Mouse (Mus musculus): ENCODE results near the gene Ptov1. TPM values are rescaled to one million over a fixed set of nuclear protein-coding genes. Genes with fewer than 3 reads are reported as not detected.

The Ptov1 gene
- polyA plus RNA-seq, 1 experiment: 141 TPM

DNA sequence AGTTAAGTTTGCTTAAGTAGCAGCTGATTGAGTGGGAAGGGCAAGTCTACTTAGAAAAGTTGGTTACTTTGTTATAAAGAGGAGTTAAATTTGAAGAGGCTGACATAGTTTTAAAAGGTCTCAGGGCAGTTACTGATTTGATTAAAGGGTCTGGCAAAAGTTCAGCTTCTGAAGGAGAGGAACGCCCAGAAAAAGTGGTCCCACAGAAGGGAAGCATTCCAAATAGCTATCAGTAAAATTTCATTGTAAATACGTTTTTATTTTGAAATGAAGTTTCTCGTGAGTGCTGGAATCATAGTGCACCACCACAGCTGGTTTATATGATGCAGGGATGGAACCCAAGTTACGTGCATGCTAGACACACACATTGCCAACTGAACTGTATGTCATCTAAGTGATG is 36.8 kb downstream of the Ptov1 start:
- Histone ChIP-seq H3K27me3 (ENCODE audit: control insufficient read depth, insufficient read depth, low read length) (no peaks in the 10 kb centered on the region), H3K4me3 (ENCODE audit: low read depth, low read length) (no peak overlapping the region), H3K36me3 (ENCODE audit: control insufficient read depth, insufficient read depth, low read length) (peaks cover 35% of the 10 kb centered on the region), H3K4me1 (ENCODE audit: control insufficient read depth, insufficient read depth, insufficient read length, low read length) (peaks cover 8% of the 10 kb centered on the region), H3K27ac (ENCODE audit: insufficient read depth, low read depth, low read length) (no peak overlapping the region)
- WGBS: 50% methylated on average over 4 of the region's 4 CpGs
- TF ChIP-seq CTCF (IDR thresholded peaks at IDR 0.05; ENCODE audit: extremely low read depth, insufficient read length, insufficient replicate concordance, low read depth, low read length): no peak
- TF ChIP-seq POLR2A (IDR thresholded peaks at IDR 0.05; ENCODE audit: low read depth, low read length): no peak

DNA sequence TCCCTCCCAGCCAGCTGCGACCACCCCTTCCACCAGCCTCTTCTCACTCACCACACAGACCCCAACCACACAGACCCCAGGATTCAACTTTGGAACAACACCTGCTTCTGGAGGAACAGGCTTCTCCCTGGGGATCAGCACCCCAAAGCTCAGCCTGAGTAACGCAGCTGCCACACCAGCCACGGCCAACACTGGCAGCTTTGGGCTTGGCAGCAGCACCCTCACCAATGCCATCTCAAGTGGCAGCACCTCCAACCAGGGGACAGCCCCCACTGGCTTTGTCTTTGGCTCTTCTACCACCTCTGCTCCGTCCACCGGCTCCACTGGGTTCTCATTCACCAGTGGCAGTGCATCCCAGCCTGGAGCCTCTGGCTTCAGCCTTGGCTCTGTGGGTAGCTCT is 40.9 kb downstream of the Ptov1 start:
- TF ChIP-seq CTCF (IDR thresholded peaks at IDR 0.05; ENCODE audit: extremely low read depth, insufficient read length, insufficient replicate concordance, low read depth, low read length) (no peak), POLR2A (IDR thresholded peaks at IDR 0.05; ENCODE audit: low read depth, low read length) (no peak)
- H3K36me3 ChIP-seq (ENCODE audit: control insufficient read depth, insufficient read depth, low read length): peaks cover 36% of the 10 kb centered on the region
- no peaks in the 10 kb centered on the region; the same call in 1 of the 2 replicates for H3K4me1 ChIP-seq (ENCODE audit: control insufficient read depth, insufficient read depth, insufficient read length, low read length)
- WGBS: 80% methylated on average over 5 of the region's 5 CpGs
- no peak overlapping the region for H3K27ac ChIP-seq (ENCODE audit: insufficient read depth, low read depth, low read length)
- no peaks in the 10 kb centered on the region for H3K27me3 ChIP-seq (ENCODE audit: control insufficient read depth, insufficient read depth, low read length)
- H3K4me3 ChIP-seq (ENCODE audit: low read depth, low read length): no peak overlapping the region

DNA sequence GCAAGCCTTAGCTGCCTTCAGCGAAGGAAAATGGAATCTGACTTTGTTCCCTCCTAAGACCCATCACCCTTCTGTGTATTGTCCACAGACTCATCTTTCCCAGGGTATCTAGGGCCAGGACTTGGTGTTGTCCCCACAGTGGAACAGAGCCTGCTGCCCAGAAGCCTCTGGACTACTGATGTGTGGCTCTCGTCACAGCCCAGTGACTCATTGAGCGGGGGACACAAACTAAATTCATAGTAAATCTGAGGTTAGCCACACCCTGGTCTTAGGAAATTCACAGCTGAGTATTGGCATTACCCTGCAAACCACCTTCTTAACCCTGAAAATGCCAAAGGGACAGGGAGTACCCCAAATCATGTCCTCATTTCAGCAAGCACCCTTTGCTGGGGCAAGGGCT is 42.8 kb downstream of the Ptov1 start:
- Histone ChIP-seq H3K4me3 (ENCODE audit: low read depth, low read length) (no peak overlapping the region), H3K36me3 (ENCODE audit: control insufficient read depth, insufficient read depth, low read length) (peaks cover 36% of the 10 kb centered on the region), H3K27me3 (ENCODE audit: control insufficient read depth, insufficient read depth, low read length) (no peaks in the 10 kb centered on the region), H3K4me1 (ENCODE audit: control insufficient read depth, insufficient read depth, insufficient read length, low read length) (no peaks in the 10 kb centered on the region; the same call in 1 of the 2 replicates), H3K27ac (ENCODE audit: insufficient read depth, low read depth, low read length) (no peak overlapping the region)
- TF ChIP-seq CTCF (IDR thresholded peaks at IDR 0.05; ENCODE audit: extremely low read depth, insufficient read length, insufficient replicate concordance, low read depth, low read length) (no peak), POLR2A (IDR thresholded peaks at IDR 0.05; ENCODE audit: low read depth, low read length) (no peak)
- 73% methylated on average over 3 of the region's 3 CpGs for WGBS

DNA sequence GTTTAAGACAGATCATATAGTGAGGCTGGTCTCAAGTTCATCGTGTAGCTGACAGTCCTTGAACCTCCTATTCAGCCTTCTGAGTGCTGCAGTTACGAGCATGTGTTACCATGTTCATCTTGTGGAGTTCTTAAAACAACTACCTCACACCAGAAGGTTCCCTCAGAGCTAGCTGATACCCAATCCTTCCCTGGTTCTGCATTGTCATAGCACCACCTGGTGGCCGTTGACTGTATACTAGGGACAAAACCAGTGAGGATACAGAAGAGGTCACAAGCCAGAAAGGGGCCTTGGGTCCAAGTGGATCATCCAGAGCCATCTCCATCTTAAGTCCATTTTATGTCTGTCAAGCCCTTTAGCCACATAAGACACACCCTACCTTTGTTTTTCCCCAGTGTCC is 44.7 kb downstream of the Ptov1 start:
- TF ChIP-seq POLR2A (IDR thresholded peaks at IDR 0.05; ENCODE audit: low read depth, low read length): no peak
- TF ChIP-seq CTCF (IDR thresholded peaks at IDR 0.05; ENCODE audit: extremely low read depth, insufficient read length, insufficient replicate concordance, low read depth, low read length): peak; percentile 48; the same call in 1 of the 2 replicates
- WGBS: 6% methylated on average over 3 of the region's 3 CpGs
- Histone ChIP-seq H3K27me3 (ENCODE audit: control insufficient read depth, insufficient read depth, low read length) (no peaks in the 10 kb centered on the region), H3K4me1 (ENCODE audit: control insufficient read depth, insufficient read depth, insufficient read length, low read length) (peaks cover 7% of the 10 kb centered on the region; the same call in 1 of the 2 replicates), H3K27ac (ENCODE audit: insufficient read depth, low read depth, low read length) (no peak overlapping the region), H3K36me3 (ENCODE audit: control insufficient read depth, insufficient read depth, low read length) (peaks cover 19% of the 10 kb centered on the region), H3K4me3 (ENCODE audit: low read depth, low read length) (no peak overlapping the region)

DNA sequence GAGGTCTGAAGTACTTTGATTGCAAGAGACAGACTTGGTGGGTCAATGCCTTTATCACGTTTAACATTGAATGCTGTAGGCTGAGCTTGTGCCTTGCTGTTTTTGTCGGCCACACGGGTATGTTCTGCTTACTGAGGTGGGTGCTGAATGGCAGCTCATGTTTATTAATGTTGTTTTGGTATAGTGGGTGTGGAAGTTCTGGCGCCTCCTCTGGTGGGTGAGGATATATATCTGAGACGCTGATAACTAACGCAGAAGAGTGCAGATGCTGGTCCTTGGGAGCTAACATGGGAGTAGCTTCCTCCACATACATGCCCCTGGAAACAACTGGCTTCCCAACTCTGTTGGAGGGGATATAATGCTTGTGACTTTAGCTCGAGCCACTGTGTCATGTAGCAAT is 46.2 kb downstream of the Ptov1 start:
- no peak overlapping the region for H3K4me3 ChIP-seq (ENCODE audit: low read depth, low read length)
- no peak for TF ChIP-seq POLR2A (IDR thresholded peaks at IDR 0.05; ENCODE audit: low read depth, low read length)
- peak; percentile 14; the same call in 1 of the 2 replicates for TF ChIP-seq CTCF (IDR thresholded peaks at IDR 0.05; ENCODE audit: extremely low read depth, insufficient read length, insufficient replicate concordance, low read depth, low read length)
- 22% methylated on average over 7 of the region's 7 CpGs for WGBS
- no peak overlapping the region for H3K27ac ChIP-seq (ENCODE audit: insufficient read depth, low read depth, low read length)
- peaks cover 8% of the 10 kb centered on the region; the same call in 1 of the 2 replicates for H3K4me1 ChIP-seq (ENCODE audit: control insufficient read depth, insufficient read depth, insufficient read length, low read length)
- peaks cover 4% of the 10 kb centered on the region for H3K36me3 ChIP-seq (ENCODE audit: control insufficient read depth, insufficient read depth, low read length)
- H3K27me3 ChIP-seq (ENCODE audit: control insufficient read depth, insufficient read depth, low read length): no peaks in the 10 kb centered on the region

DNA sequence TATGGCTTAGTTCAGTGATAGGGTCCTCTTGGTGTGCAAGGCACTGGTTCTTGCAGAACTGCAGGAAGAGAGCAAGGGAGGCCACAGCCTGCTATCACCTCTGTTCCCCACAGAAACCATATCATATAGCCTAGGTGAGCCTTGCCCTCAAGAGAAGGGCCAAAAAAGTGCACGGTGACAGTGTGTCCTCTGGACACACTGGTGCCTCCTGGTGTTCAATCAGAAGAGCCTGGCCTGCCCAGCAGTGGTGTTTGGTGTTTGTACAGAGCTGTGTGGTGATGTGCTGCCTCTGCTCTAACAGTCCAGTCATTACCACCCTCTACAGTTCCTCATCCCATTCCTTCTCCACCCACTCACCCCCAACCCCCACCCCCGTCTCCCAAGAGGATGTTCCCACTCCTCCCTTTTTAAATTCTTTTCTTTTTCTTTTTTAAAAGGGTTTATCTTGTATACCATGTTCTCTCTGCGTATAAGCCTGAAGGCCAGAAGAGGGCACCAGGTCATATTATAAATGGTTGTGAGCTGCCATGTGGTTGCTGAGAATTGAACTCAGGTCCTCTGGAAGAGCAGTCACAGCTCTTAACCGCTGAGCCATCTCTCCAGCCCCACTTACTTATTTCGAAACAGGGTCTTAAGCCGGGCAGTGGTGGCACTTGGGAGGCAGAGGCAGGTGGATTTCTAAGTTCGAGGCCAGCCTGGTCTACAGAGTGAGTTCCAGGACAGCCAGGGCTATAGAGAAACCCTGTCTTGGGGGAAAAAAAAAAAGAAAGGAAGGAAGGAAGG is 47.7 kb downstream of the Ptov1 start:
- Histone ChIP-seq H3K27ac (ENCODE audit: insufficient read depth, low read depth, low read length) (no peak overlapping the region), H3K27me3 (ENCODE audit: control insufficient read depth, insufficient read depth, low read length) (no peaks in the 10 kb centered on the region), H3K36me3 (ENCODE audit: control insufficient read depth, insufficient read depth, low read length) (no peaks in the 10 kb centered on the region), H3K4me3 (ENCODE audit: low read depth, low read length) (no peak overlapping the region), H3K4me1 (ENCODE audit: control insufficient read depth, insufficient read depth, insufficient read length, low read length) (peaks cover 13% of the 10 kb centered on the region; the same call in 1 of the 2 replicates)
- 73% methylated on average over 7 of the region's 7 CpGs for WGBS
- TF ChIP-seq CTCF (IDR thresholded peaks at IDR 0.05; ENCODE audit: extremely low read depth, insufficient read length, insufficient replicate concordance, low read depth, low read length) (peak; percentile 17; the same call in 1 of the 2 replicates), POLR2A (IDR thresholded peaks at IDR 0.05; ENCODE audit: low read depth, low read length) (no peak)

- WGBS: 38% methylated on average over 3 of the region's 3 CpGs
- Histone ChIP-seq H3K4me1 (ENCODE audit: control insufficient read depth, insufficient read depth, insufficient read length, low read length) (peaks cover 13% of the 10 kb centered on the region; the same call in 1 of the 2 replicates), H3K4me3 (ENCODE audit: low read depth, low read length) (no peak overlapping the region), H3K36me3 (ENCODE audit: control insufficient read depth, insufficient read depth, low read length) (no peaks in the 10 kb centered on the region), H3K27me3 (ENCODE audit: control insufficient read depth, insufficient read depth, low read length) (no peaks in the 10 kb centered on the region), H3K27ac (ENCODE audit: insufficient read depth, low read depth, low read length) (no peak overlapping the region)
- TF ChIP-seq POLR2A (IDR thresholded peaks at IDR 0.05; ENCODE audit: low read depth, low read length): no peak
Measured at GRCm38 (mm10) chr7:44820525-44820924, 49.1 kb downstream of the Ptov1 start.
